ENCODE assay signal across 16 mouse cellular contexts in the genomic region with DNA sequence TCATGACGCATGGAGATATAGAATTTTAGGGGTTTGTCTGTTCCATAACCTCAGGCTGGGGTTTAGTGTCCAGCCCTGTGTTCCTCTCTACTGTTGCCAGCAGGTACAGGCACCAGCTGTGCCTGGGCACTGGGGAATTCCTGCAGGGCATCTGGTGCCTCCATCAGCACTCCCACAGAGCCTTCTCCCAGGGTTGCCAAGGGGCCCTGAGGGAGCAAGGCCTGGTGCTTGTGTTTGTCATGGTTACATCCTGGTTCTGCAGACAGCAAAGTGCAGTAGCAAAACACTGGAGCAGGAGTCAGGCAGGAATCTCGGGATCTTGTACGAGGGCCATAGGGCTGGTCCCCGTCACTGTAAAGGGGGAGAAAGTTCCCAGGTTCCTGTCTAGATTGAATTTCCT. TPM values are rescaled to one million over a fixed set of nuclear protein-coding genes. Genes with fewer than 3 reads are reported as not detected.
DNase-seq lines count a peak whose midpoint lies in the region; ATAC-seq and TF ChIP-seq lines count a peak whose summit lies in the region.
"Had no signal": no experiment of that assay in that cellular context is flagged by ENCODE, and none has a peak within 500 bp of the region (broad histone marks: within the 10 kb centered on the region; RNA-seq: fewer than 3 reads in every experiment).

No protein-coding gene starts in this region.

- H3K9ac ChIP-seq in heart, adult 2 months (ENCODE audit: low read depth, low read length) = no peak overlapping the region
- H3K9ac ChIP-seq in stomach, embryonic 16.5 days (ENCODE audit: low read length) = no peak overlapping the region
- no peak overlapping the region for H3K9ac ChIP-seq in stomach, postnatal 0 days (ENCODE audit: low read length)
- no peak overlapping the region for H3K9ac ChIP-seq in hindbrain, embryonic 14.5 days
- H3K9ac ChIP-seq: liver, embryonic 14.5 days had no signal

- H3K27me3 ChIP-seq in heart, adult 2 months (ENCODE audit: control insufficient read depth, insufficient read depth, low read length) = no peaks in the 10 kb centered on the region
- H3K27me3 ChIP-seq in stomach, embryonic 16.5 days (ENCODE audit: control insufficient read depth, insufficient read depth, low read length) = no peaks in the 10 kb centered on the region
- H3K27me3 ChIP-seq in stomach, postnatal 0 days (ENCODE audit: control insufficient read depth, insufficient read depth, low read length) = no peaks in the 10 kb centered on the region
- H3K27me3 ChIP-seq in hindbrain, embryonic 14.5 days (ENCODE audit: control insufficient read depth, insufficient read depth, low read length) = no peaks in the 10 kb centered on the region

- intact Hi-C loops in heart, adult 2 months (cut with DNase I) = no loop called here

- TF ChIP-seq POLR2A in heart, adult 2 months (IDR thresholded peaks at IDR 0.05; ENCODE audit: insufficient read depth, low read depth, low read length) = no peak

- TF ChIP-seq EP300 in heart, adult 2 months (IDR thresholded peaks at IDR 0.05; ENCODE audit: insufficient read depth, low read depth, low read length) = no peak
- TF ChIP-seq EP300 in stomach, postnatal 0 days (optimal IDR thresholded peaks at IDR 0.05) = no peak

- no peak overlapping the region for H3K4me3 ChIP-seq in heart, adult 2 months
- H3K4me3 ChIP-seq in stomach, embryonic 16.5 days (replicated peaks; ENCODE audit: low read length) = no peak overlapping the region
- H3K4me3 ChIP-seq in stomach, postnatal 0 days (ENCODE audit: low read depth, low read length) = no peak overlapping the region
- H3K4me3 ChIP-seq in hindbrain, embryonic 14.5 days (replicated peaks; ENCODE audit: low read length) = no peak overlapping the region

- H3K79me2 ChIP-seq in heart, adult 2 months (replicated peaks; ENCODE audit: control insufficient read depth, insufficient read depth, low read length) = peaks cover 6% of the 10 kb centered on the region; the same call in 1 of the 2 replicates

- peak; percentile 35; the same call in 1 of the 2 replicates for ATAC-seq in stomach, embryonic 16.5 days (ENCODE audit: insufficient read depth, low FRiP score)
- ATAC-seq in stomach, postnatal 0 days (ENCODE audit: low FRiP score, low TSS enrichment) = no peak
- no peak for ATAC-seq in hindbrain, embryonic 14.5 days (ENCODE audit: low FRiP score)
- ATAC-seq: intestine, embryonic 16.5 days had no signal

- no peak for DNase-seq in heart, adult 2 months
- DNase-seq in heart, adult 8-10 months (ENCODE audit: low spot score) = no peak
- DNase-seq in stomach, postnatal 0 days (ENCODE audit: low spot score) = no peak
- DNase-seq in hindbrain, embryonic 14.5 days (ENCODE audit: low spot score) = no peak
- no peak for DNase-seq in frontal cortex, postnatal 36 days (ENCODE audit: low spot score in 2 of 2)
- DNase-seq in Muller cell, postnatal 12 days (ENCODE audit: inconsistent ontology term) = no peak
- DNase-seq: cerebellum, adult 9-11 months; heart, adult 18-20 months; heart, postnatal 14 days; kidney, postnatal 25 days; lung, postnatal 14 days; midbrain, embryonic 14.5 days; thymus, postnatal 36 days had no signal

- H3K4me1 ChIP-seq in heart, adult 2 months (ENCODE audit: control insufficient read depth, insufficient read depth, low read length) = peaks cover 13% of the 10 kb centered on the region
- H3K4me1 ChIP-seq in stomach, embryonic 16.5 days (ENCODE audit: control insufficient read depth, insufficient read depth, low read length) = peaks cover 16% of the 10 kb centered on the region
- H3K4me1 ChIP-seq in stomach, postnatal 0 days (replicated peaks; ENCODE audit: control insufficient read depth, insufficient read depth) = peaks cover 4% of the 10 kb centered on the region; the same call in 1 of the 2 replicates
- peaks cover 36% of the 10 kb centered on the region for H3K4me1 ChIP-seq in hindbrain, embryonic 14.5 days (replicated peaks; ENCODE audit: control insufficient read depth, insufficient read depth, low read length)

- 0 out of 2 replicates have a peak, but pooled peaks cover 5% of the 10 kb centered on the region for H3K36me3 ChIP-seq in heart, adult 2 months (ENCODE audit: control insufficient read depth, insufficient read depth, low read length)
- no peaks in the 10 kb centered on the region for H3K36me3 ChIP-seq in stomach, embryonic 16.5 days (ENCODE audit: control insufficient read depth, insufficient read depth, low read length)
- H3K36me3 ChIP-seq in stomach, postnatal 0 days (ENCODE audit: control insufficient read depth, insufficient read depth, low read length) = no peaks in the 10 kb centered on the region
- 0 out of 2 replicates have a peak, but pooled peaks cover 8% of the 10 kb centered on the region for H3K36me3 ChIP-seq in hindbrain, embryonic 14.5 days (replicated peaks; ENCODE audit: control insufficient read depth, insufficient read depth)

- no peak overlapping the region for H3K4me2 ChIP-seq in stomach, embryonic 16.5 days (ENCODE audit: low read depth, low read length)
- no peak overlapping the region for H3K4me2 ChIP-seq in stomach, postnatal 0 days (replicated peaks; ENCODE audit: low read depth)
- H3K4me2 ChIP-seq in hindbrain, embryonic 14.5 days (replicated peaks) = no peak overlapping the region

- 68% methylated on average over 4 of the region's 4 CpGs for WGBS in heart, adult 2 months
- WGBS in stomach, embryonic 16.5 days = 74% methylated on average over 4 of the region's 4 CpGs
- WGBS in stomach, postnatal 0 days = 73% methylated on average over 4 of the region's 4 CpGs
- WGBS in hindbrain, embryonic 14.5 days = 76% methylated on average over 4 of the region's 4 CpGs

- TF ChIP-seq CTCF in heart, adult 2 months (IDR thresholded peaks at IDR 0.05) = no peak
- no peak for TF ChIP-seq CTCF in stomach, postnatal 0 days (IDR thresholded peaks at IDR 0.05; ENCODE audit: low read depth)

- no peaks in the 10 kb centered on the region for H3K9me3 ChIP-seq in stomach, embryonic 16.5 days (replicated peaks; ENCODE audit: control insufficient read depth, low read length)
- H3K9me3 ChIP-seq in stomach, postnatal 0 days (ENCODE audit: control insufficient read depth, low read length) = no peaks in the 10 kb centered on the region
- H3K9me3 ChIP-seq in hindbrain, embryonic 14.5 days (ENCODE audit: control insufficient read depth, low read length) = no peaks in the 10 kb centered on the region

- peak overlapping the region; percentile 17; the same call in 1 of the 2 replicates for H3K27ac ChIP-seq in heart, adult 2 months
- no peak overlapping the region for H3K27ac ChIP-seq in stomach, embryonic 16.5 days (ENCODE audit: low read length)
- H3K27ac ChIP-seq in stomach, postnatal 0 days (replicated peaks) = no peak overlapping the region
- peak overlapping the region; percentile 55; the same call in 1 of the 2 replicates for H3K27ac ChIP-seq in hindbrain, embryonic 14.5 days
- H3K27ac ChIP-seq: liver, embryonic 14.5 days had no signal

RNA-seq across cellular contexts. Expression of a gene that starts 22.8 kb away (rescaled TPM):
- 10 to 100 TPM in 1 of 2 experiments, 1 to 10 TPM in 1; 7.5 to 15.9 TPM for total RNA-seq in heart, adult 2 months (2021)
- 4.3 and 4.6 TPM in 2 replicates for polyA plus RNA-seq in heart, adult 2 months (2012; rRNA removed)
- total RNA-seq in heart, adult 8-10 months (2022) = 1 to 10 TPM; 6.5 to 9.2 (median 7.9) TPM
- 0.29 and 0.80 TPM in 2 replicates for polyA plus RNA-seq in stomach, embryonic 16.5 days (2015; fragmentation: Nextera tagmentation; extraction: Ambion mirVana)
- polyA plus RNA-seq in stomach, postnatal 0 days (2015; fragmentation: Nextera tagmentation; extraction: Ambion mirVana) = 0.63 and 0.65 TPM in 2 replicates
- polyA plus RNA-seq in hindbrain, embryonic 14.5 days (2014; fragmentation: Nextera tagmentation; extraction: Ambion mirVana) = 0.83 and 1.3 TPM in 2 replicates

Comparison
In these comparisons a context has a peak if more than half of its experiments do, and no peak if none do; other contexts are left out.
1. H3K27ac ChIP-seq: peak in heart, adult 2 months (single experiment) and hindbrain, embryonic 14.5 days (single experiment); none in stomach, embryonic 16.5 days (single experiment) and stomach, postnatal 0 days (single experiment).